Mouse (Mus musculus): ENCODE data around the gene Susd4. TPM values are rescaled to one million over a fixed set of nuclear protein-coding genes. Genes with fewer than 3 reads are reported as not detected.

Susd4 gene
- polyA plus RNA-seq, 1 experiment from 2014 or later = 25.1 TPM

DNA sequence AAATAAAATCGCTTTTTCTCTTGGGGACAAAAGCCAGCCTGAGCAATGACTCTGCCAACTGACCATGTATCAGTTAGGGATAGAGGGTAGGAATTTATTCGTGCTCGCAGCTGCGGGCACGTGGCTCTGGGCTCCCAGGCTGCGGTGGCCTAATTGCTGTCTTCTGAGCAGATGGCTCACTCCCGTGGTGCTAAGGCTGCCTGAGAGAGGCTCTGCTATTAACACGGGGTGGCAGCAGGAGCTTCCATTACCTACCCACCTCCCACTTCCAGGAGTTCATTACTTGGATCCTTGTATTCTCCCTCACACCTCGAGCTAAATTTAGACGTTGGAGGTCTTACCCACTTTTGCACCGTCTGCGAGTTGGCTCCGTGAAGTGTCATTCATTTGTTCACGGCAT, 33.4 kb downstream of the Susd4 start:
- no peak for ATAC-seq (ENCODE audit: low read depth)
- Histone ChIP-seq H3K4me2 (ENCODE audit: low read depth, low read length) (no peak overlapping the region), H3K9ac (ENCODE audit: low read length) (no peak overlapping the region), H3K4me1 (replicated peaks; ENCODE audit: control insufficient read depth, insufficient read depth, low read length) (peaks cover 2% of the 10 kb centered on the region; the same call in 1 of the 2 replicates), H3K27ac (ENCODE audit: low read length) (no peak overlapping the region), H3K9me3 (ENCODE audit: control insufficient read depth, low read length) (no peaks in the 10 kb centered on the region), H3K4me3 (ENCODE audit: low read length) (no peak overlapping the region), H3K27me3 (ENCODE audit: control insufficient read depth, insufficient read depth, low read depth, low read length) (no peaks in the 10 kb centered on the region), H3K36me3 (ENCODE audit: control insufficient read depth, insufficient read depth, low read length) (no peaks in the 10 kb centered on the region)
- 66% methylated on average over 14 of the region's 14 CpGs for WGBS

DNA sequence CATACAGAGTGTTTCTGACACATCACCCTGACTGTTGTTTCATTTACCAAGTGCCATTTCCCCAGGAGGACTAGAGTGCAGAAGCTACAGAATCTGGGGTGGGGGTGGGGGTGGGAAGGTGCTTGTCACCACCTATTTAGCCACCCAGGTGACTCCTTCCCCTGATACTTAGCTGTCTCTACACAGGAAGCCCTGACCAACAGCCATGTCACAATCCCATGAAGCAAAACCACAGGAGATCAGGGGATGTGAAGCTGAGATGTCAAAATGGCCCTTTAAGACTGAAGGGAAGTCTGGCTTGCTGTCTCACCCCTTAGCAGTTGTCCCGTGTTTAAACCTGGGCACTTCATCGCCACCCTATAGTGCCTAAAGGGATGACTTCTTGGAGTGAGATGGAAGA, 37.9 kb downstream of the Susd4 start:
- H3K27ac ChIP-seq (ENCODE audit: low read length) = no peak overlapping the region
- no peak overlapping the region for H3K9ac ChIP-seq (ENCODE audit: low read length)
- ATAC-seq (ENCODE audit: low read depth) = no peak
- WGBS = 79% methylated on average over 2 of the region's 2 CpGs
- H3K4me1 ChIP-seq (replicated peaks; ENCODE audit: control insufficient read depth, insufficient read depth, low read length) = no peaks in the 10 kb centered on the region
- H3K9me3 ChIP-seq (ENCODE audit: control insufficient read depth, low read length) = no peaks in the 10 kb centered on the region
- H3K36me3 ChIP-seq (ENCODE audit: control insufficient read depth, insufficient read depth, low read length) = no peaks in the 10 kb centered on the region
- no peak overlapping the region for H3K4me3 ChIP-seq (ENCODE audit: low read length)
- H3K27me3 ChIP-seq (ENCODE audit: control insufficient read depth, insufficient read depth, low read depth, low read length) = no peaks in the 10 kb centered on the region
- no peak overlapping the region for H3K4me2 ChIP-seq (ENCODE audit: low read depth, low read length)

DNA sequence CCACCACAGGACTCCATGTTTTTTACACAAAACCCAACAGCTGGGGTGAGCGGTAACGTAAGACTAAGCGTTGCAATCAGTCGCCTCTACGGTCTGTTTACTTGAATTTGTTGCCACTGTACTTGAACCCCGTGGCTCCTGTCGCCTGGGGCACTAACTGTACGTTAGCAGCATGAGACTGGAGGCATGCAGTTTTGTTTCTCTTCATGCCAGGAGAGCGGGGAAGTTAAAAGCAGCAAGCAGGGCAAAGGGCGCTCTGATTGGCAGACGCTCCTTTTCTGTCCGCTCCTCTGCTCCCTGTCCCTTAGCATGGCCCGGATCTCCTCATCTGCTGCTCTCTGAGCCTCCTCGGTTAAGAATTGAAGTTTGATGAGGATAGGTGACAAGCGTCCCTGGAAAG, 39.2 kb downstream of the Susd4 start:
- H3K4me2 ChIP-seq (ENCODE audit: low read depth, low read length) = no peak overlapping the region
- 52% methylated on average over 15 of the region's 15 CpGs for WGBS

DNA sequence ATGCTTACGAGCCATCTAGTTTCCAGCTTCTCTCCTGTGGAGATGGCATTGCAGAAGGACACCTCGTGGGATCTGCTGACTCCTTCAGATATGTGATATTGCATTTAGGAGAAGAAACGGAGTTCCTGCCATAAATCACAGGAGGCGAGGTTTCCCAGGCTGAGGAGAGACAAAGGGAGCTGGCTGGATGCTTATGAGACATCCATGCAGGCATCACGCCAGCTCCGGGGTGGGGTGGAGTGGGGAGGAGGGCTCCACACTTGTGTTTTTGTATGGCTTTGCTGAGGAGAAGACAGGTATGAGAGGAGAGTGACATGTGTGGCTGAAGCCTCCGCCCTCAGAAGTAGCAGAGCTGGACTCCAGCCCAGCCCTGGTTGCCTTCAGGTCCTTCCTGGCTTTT, 50.3 kb downstream of the Susd4 start:
- 60% methylated on average over 7 of the region's 7 CpGs for WGBS
- Histone ChIP-seq H3K4me3 (ENCODE audit: low read length) (no peak overlapping the region), H3K4me2 (ENCODE audit: low read depth, low read length) (no peak overlapping the region), H3K27ac (ENCODE audit: low read length) (no peak overlapping the region), H3K36me3 (ENCODE audit: control insufficient read depth, insufficient read depth, low read length) (no peaks in the 10 kb centered on the region), H3K27me3 (ENCODE audit: control insufficient read depth, insufficient read depth, low read depth, low read length) (no peaks in the 10 kb centered on the region), H3K9ac (ENCODE audit: low read length) (no peak overlapping the region), H3K4me1 (replicated peaks; ENCODE audit: control insufficient read depth, insufficient read depth, low read length) (no peaks in the 10 kb centered on the region), H3K9me3 (ENCODE audit: control insufficient read depth, low read length) (0 out of 2 replicates have a peak, but pooled peaks cover 5% of the 10 kb centered on the region)
- no peak for ATAC-seq (ENCODE audit: low read depth)

More for the DNA sequence above, 39.2 kb downstream of the Susd4 start:
- Histone ChIP-seq H3K9me3 (ENCODE audit: control insufficient read depth, low read length) (no peaks in the 10 kb centered on the region), H3K9ac (ENCODE audit: low read length) (no peak overlapping the region), H3K27ac (ENCODE audit: low read length) (no peak overlapping the region), H3K36me3 (ENCODE audit: control insufficient read depth, insufficient read depth, low read length) (no peaks in the 10 kb centered on the region), H3K27me3 (ENCODE audit: control insufficient read depth, insufficient read depth, low read depth, low read length) (no peaks in the 10 kb centered on the region), H3K4me1 (replicated peaks; ENCODE audit: control insufficient read depth, insufficient read depth, low read length) (no peaks in the 10 kb centered on the region), H3K4me3 (ENCODE audit: low read length) (no peak overlapping the region)
- ATAC-seq (ENCODE audit: low read depth) = no peak

DNA sequence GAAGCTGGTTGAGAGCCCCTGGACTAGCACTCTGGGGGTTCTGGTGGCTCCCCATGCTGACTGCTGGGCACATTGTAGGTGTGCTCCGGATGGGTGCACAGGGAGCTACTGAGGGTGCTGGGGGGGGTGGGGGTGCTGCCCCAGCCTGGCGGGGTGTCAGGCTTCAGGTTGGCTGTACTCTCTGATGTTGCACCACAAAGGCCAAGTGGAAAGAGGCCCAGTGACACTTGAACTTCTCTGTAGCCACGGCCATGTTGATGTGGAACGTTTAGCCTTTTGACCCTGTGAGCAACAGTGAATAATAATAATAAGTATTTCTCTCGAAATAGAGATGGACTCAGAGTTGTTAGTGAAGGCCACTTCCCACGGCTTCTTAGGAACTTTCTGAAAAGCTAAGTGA, 50.9 kb downstream of the Susd4 start:
- H3K27ac ChIP-seq (ENCODE audit: low read length) = no peak overlapping the region
- no peak overlapping the region for H3K9ac ChIP-seq (ENCODE audit: low read length)
- H3K9me3 ChIP-seq (ENCODE audit: control insufficient read depth, low read length) = 0 out of 2 replicates have a peak, but pooled peaks cover 5% of the 10 kb centered on the region
- no peaks in the 10 kb centered on the region for H3K36me3 ChIP-seq (ENCODE audit: control insufficient read depth, insufficient read depth, low read length)
- no peak overlapping the region for H3K4me3 ChIP-seq (ENCODE audit: low read length)
- ATAC-seq (ENCODE audit: low read depth) = no peak
- H3K4me2 ChIP-seq (ENCODE audit: low read depth, low read length) = no peak overlapping the region
- H3K4me1 ChIP-seq (replicated peaks; ENCODE audit: control insufficient read depth, insufficient read depth, low read length) = no peaks in the 10 kb centered on the region
- no peaks in the 10 kb centered on the region for H3K27me3 ChIP-seq (ENCODE audit: control insufficient read depth, insufficient read depth, low read depth, low read length)
- 77% methylated on average over 6 of the region's 6 CpGs for WGBS

DNA sequence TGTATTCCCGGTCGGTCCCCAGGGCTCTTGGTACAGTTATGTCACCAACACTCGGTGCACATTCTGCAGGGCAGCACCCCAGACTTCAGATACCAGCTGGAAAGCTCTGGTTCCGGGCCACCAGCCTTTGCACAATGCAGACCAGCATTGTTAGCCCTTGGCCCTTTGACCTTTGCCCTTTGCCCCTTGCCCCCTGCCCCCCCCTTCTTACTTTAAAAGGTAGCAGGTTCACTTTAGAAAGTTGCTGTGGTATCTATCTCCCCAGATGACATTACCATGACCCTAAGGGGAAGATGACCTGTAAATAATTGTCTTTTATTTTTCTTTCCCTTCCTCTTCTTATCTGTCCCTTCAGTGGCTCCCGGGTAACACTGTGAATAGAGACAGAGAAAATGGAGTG, 53.4 kb downstream of the Susd4 start:
- no peaks in the 10 kb centered on the region for H3K36me3 ChIP-seq (ENCODE audit: control insufficient read depth, insufficient read depth, low read length)
- ATAC-seq (ENCODE audit: low read depth) = no peak
- no peak overlapping the region for H3K4me3 ChIP-seq (ENCODE audit: low read length)
- no peaks in the 10 kb centered on the region for H3K27me3 ChIP-seq (ENCODE audit: control insufficient read depth, insufficient read depth, low read depth, low read length)
- WGBS = 59% methylated on average over 5 of the region's 5 CpGs
- H3K27ac ChIP-seq (ENCODE audit: low read length) = no peak overlapping the region
- H3K9ac ChIP-seq (ENCODE audit: low read length) = no peak overlapping the region
- H3K9me3 ChIP-seq (ENCODE audit: control insufficient read depth, low read length) = 0 out of 2 replicates have a peak, but pooled peaks cover 2% of the 10 kb centered on the region
- H3K4me1 ChIP-seq (replicated peaks; ENCODE audit: control insufficient read depth, insufficient read depth, low read length) = no peaks in the 10 kb centered on the region
- H3K4me2 ChIP-seq (ENCODE audit: low read depth, low read length) = no peak overlapping the region

DNA sequence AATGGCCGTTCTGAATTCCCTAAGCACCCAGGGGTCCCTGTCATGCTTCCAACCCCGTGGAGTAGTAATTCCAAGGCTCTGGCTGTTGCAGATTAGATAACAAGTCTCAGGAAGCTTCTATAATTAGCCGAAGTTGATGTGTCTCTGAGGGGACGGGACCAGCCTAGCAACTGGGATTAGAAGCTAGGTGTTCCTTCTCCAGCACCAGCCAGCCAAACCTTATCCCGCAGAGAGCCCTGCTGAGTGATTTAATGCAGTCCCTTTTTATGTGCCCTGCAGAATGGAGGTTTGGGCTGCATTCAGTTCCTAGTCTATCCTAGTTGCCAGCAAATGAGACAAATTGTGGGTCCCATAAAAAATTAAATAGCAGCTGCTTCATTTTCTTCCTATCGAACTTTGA, 54.0 kb downstream of the Susd4 start:
- H3K36me3 ChIP-seq (ENCODE audit: control insufficient read depth, insufficient read depth, low read length) = no peaks in the 10 kb centered on the region
- WGBS = 34% methylated on average over 6 of the region's 6 CpGs
- ATAC-seq (ENCODE audit: low read depth) = no peak
- H3K27ac ChIP-seq (ENCODE audit: low read length) = no peak overlapping the region
- H3K9ac ChIP-seq (ENCODE audit: low read length) = no peak overlapping the region
- no peaks in the 10 kb centered on the region for H3K27me3 ChIP-seq (ENCODE audit: control insufficient read depth, insufficient read depth, low read depth, low read length)
- no peak overlapping the region for H3K4me2 ChIP-seq (ENCODE audit: low read depth, low read length)
- H3K4me1 ChIP-seq (replicated peaks; ENCODE audit: control insufficient read depth, insufficient read depth, low read length) = no peaks in the 10 kb centered on the region
- H3K9me3 ChIP-seq (ENCODE audit: control insufficient read depth, low read length) = no peaks in the 10 kb centered on the region
- no peak overlapping the region for H3K4me3 ChIP-seq (ENCODE audit: low read length)

DNA sequence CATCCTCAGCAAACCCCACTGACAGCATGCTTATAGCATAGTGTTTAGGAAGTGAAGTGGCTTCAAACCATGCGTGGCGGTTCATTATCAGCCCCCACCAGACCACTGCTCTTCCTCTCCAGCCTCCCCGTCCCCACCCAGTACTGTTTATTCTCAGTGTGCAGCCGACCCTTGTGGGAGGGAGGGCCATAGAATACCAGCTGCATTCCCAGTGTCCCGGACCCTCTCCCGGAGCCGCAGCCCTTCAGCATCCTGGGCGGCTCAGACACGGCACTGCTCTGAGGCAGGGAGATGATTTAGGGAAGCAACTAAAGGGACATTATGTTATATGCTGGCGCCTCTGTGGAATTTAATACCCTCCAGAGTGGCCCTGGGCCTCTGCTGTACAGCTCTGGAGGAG, 55.3 kb downstream of the Susd4 start:
- no peaks in the 10 kb centered on the region for H3K36me3 ChIP-seq (ENCODE audit: control insufficient read depth, insufficient read depth, low read length)
- no peak overlapping the region for H3K4me3 ChIP-seq (ENCODE audit: low read length)
- H3K4me2 ChIP-seq (ENCODE audit: low read depth, low read length) = no peak overlapping the region
- H3K9ac ChIP-seq (ENCODE audit: low read length) = no peak overlapping the region
- ATAC-seq (ENCODE audit: low read depth) = no peak
- H3K9me3 ChIP-seq (ENCODE audit: control insufficient read depth, low read length) = no peaks in the 10 kb centered on the region
- no peaks in the 10 kb centered on the region for H3K27me3 ChIP-seq (ENCODE audit: control insufficient read depth, insufficient read depth, low read depth, low read length)
- H3K4me1 ChIP-seq (replicated peaks; ENCODE audit: control insufficient read depth, insufficient read depth, low read length) = no peaks in the 10 kb centered on the region
- H3K27ac ChIP-seq (ENCODE audit: low read length) = no peak overlapping the region
- WGBS = 25% methylated on average over 10 of the region's 10 CpGs

DNA sequence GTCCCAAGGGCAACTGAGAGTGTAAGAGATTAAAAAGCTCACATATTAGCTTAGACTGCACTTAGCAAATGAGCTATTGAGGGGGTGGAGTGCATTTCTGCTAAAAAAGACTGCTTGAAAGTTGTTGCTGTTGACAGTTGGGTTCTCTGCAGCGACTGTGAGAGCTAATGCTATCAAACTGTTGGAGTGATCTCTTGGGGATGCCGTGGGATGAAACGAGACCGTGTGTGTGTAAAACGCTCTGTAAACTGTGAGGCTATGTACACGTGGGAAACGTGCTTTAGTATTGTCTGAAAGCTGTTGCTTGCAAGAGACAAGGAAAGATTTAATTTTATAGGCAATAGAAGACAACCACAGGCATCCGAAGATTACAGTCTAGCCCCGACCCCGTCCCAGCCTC, 59.1 kb downstream of the Susd4 start:
- 60% methylated on average over 10 of the region's 10 CpGs for WGBS
- no peak for ATAC-seq (ENCODE audit: low read depth)

More for the DNA sequence above, 59.1 kb downstream of the Susd4 start:
- Histone ChIP-seq H3K4me1 (replicated peaks; ENCODE audit: control insufficient read depth, insufficient read depth, low read length) (peaks cover 10% of the 10 kb centered on the region), H3K4me2 (ENCODE audit: low read depth, low read length) (no peak overlapping the region), H3K4me3 (ENCODE audit: low read length) (no peak overlapping the region), H3K9me3 (ENCODE audit: control insufficient read depth, low read length) (no peaks in the 10 kb centered on the region), H3K27ac (ENCODE audit: low read length) (no peak overlapping the region), H3K27me3 (ENCODE audit: control insufficient read depth, insufficient read depth, low read depth, low read length) (no peaks in the 10 kb centered on the region), H3K36me3 (ENCODE audit: control insufficient read depth, insufficient read depth, low read length) (no peaks in the 10 kb centered on the region), H3K9ac (ENCODE audit: low read length) (no peak overlapping the region)
